Mouse (Mus musculus): ENCODE data around the gene Chst5.

DNA sequence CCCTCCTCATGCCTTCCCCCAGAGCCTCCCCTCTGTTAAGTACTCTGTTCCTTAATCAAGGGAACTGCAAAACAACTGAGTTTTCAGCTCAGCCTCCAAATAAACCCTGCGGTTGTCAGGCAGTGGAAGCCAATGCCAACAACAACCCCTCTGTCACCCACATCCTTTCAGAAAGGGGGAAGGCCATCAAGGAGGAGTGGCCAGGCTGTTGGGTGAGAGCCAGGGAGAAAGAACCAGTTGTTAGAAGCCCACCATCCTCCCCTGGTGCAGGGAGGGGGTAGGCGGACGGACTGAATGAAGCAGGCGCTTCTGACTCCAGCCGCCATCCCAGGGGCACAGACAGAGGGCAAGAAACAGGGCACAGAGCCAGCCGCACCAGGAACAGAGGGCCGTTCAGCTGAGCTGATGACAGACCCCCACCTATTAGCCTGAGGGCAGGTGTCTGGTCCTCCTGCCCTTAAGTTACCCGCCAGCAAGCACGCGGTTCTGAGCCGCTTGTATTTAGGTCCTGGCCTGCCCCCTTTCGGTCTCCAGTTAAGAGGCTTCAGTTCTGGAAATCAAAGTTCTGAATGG is 2.7 kb upstream of the Chst5 start:
- peak; percentile 47 for TF ChIP-seq CTCF (IDR thresholded peaks at IDR 0.05)
- no peak for TF ChIP-seq EP300 (IDR thresholded peaks at IDR 0.05)

Data from lung, postnatal 0 days (tissue).